ENCODE assay signal across 12 mouse cellular contexts in the genomic region with DNA sequence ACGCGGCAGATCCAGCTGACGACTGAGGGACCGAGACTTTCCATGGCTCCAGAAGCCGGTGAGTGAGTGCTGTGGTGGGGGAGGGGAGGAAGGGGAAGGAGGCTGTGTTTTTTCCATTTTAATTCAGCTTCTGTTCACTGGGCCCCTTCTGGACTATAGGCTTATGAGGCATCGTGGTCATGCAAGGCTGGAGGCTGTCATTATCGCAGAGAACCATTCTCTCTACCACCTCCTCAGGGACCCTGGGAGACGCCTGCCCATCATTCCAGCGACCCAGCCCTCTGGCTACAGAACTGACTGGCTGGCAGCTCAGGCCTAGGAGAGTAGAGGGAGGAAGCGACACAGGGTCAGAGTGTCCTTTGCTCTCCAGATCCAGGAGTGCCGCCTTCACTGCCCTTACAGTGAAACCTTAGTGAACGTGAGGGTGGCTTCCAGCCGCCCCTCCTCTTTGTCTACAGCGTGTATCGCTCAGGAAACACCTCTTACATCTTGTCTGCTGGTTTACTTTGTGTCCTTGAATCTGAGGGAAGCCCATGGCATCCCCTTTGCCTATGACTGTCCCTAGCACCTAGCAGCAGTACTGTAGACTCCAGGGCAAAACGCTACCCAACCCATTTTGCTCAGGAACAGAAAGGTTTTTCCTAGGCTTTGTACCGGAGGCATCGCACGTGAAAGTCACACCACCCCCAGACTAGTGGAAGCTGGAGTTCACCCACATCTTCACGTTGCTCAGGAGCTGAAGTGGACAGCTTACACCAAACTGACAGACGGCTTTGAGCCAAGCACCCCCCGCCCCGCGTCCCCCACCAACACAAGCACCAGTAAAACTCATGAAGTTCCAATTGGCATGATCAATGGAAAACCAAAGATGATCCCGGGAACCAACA. TPM values are rescaled to one million over a fixed set of nuclear protein-coding genes. Genes with fewer than 3 reads are reported as not detected.
DNase-seq lines count a peak whose midpoint lies in the region; ATAC-seq lines count a peak whose summit lies in the region.
"Had no signal": no experiment of that assay in that cellular context is flagged by ENCODE, and none has a peak within 500 bp of the region (broad histone marks: within the 10 kb centered on the region; RNA-seq: fewer than 3 reads in every experiment).

No protein-coding gene starts in this region.

- WGBS in heart, embryonic 11.5 days (ENCODE audit: insufficient replicate concordance): 2% methylated on average over 25 of the region's 25 CpGs
- 2% methylated on average over 25 of the region's 25 CpGs for WGBS in embryonic facial prominence, embryonic 11.5 days
- 2% methylated on average over 25 of the region's 25 CpGs for WGBS in hindbrain, embryonic 13.5 days
- WGBS in midbrain, embryonic 16.5 days: 4% methylated on average over 25 of the region's 25 CpGs

- no peak overlapping the region for H3K27ac ChIP-seq in heart, embryonic 11.5 days (ENCODE audit: low read depth, low read length)
- H3K27ac ChIP-seq in embryonic facial prominence, embryonic 11.5 days (replicated peaks; ENCODE audit: low read depth, low read length): no peak overlapping the region
- peak overlapping the region; percentile 96 for H3K27ac ChIP-seq in hindbrain, embryonic 13.5 days
- peak overlapping the region; percentile 64 for H3K27ac ChIP-seq in midbrain, embryonic 16.5 days (ENCODE audit: low read length)

- H3K27me3 ChIP-seq in heart, embryonic 11.5 days (ENCODE audit: control insufficient read depth, insufficient read depth, low read length): peaks cover 63% of the 10 kb centered on the region
- H3K27me3 ChIP-seq in embryonic facial prominence, embryonic 11.5 days (ENCODE audit: control insufficient read depth, insufficient read depth, low read length): peaks cover 35% of the 10 kb centered on the region
- H3K27me3 ChIP-seq in hindbrain, embryonic 13.5 days: no peaks in the 10 kb centered on the region
- no peaks in the 10 kb centered on the region for H3K27me3 ChIP-seq in midbrain, embryonic 16.5 days (ENCODE audit: control insufficient read depth, insufficient read depth, low read depth, low read length)

- 0 out of 2 replicates have a peak, but pooled peaks cover 2% of the 10 kb centered on the region for H3K9me3 ChIP-seq in heart, embryonic 11.5 days (replicated peaks; ENCODE audit: control insufficient read depth, low read length)
- no peaks in the 10 kb centered on the region for H3K9me3 ChIP-seq in embryonic facial prominence, embryonic 11.5 days (replicated peaks; ENCODE audit: control insufficient read depth, low read length)
- H3K9me3 ChIP-seq in hindbrain, embryonic 13.5 days: no peaks in the 10 kb centered on the region
- H3K9me3 ChIP-seq in midbrain, embryonic 16.5 days (replicated peaks; ENCODE audit: control insufficient read depth, low read length, poor library complexity, severe bottlenecking): no peaks in the 10 kb centered on the region

- no peak for DNase-seq in heart, adult 18-20 months
- DNase-seq in embryonic facial prominence, embryonic 11.5 days (ENCODE audit: low spot score): no peak
- DNase-seq in T-cell, adult 2 months (ENCODE audit: low spot score): no peak
- DNase-seq in spleen, postnatal 4 days (ENCODE audit: low spot score in 2 of 2): no peak
- DNase-seq in left cerebral cortex, adult 9 months (ENCODE audit: low spot score in 2 of 2): no peak
- DNase-seq: heart, postnatal 10 days had no signal

- no peak for ATAC-seq in heart, embryonic 11.5 days (replicated peaks; ENCODE audit: insufficient number of reproducible peaks, low FRiP score, low TSS enrichment)
- ATAC-seq in embryonic facial prominence, embryonic 11.5 days (replicated peaks; ENCODE audit: insufficient number of reproducible peaks, low FRiP score, low TSS enrichment, low read depth): peak; percentile 41
- peak; percentile 40 for ATAC-seq in hindbrain, embryonic 13.5 days (ENCODE audit: low FRiP score)
- peak; percentile 14; the same call in 1 of the 2 replicates for ATAC-seq in midbrain, embryonic 16.5 days

- H3K4me2 ChIP-seq in heart, embryonic 11.5 days: peak overlapping the region; percentile 11; the same call in 1 of the 2 replicates
- no peak overlapping the region for H3K4me2 ChIP-seq in embryonic facial prominence, embryonic 11.5 days (ENCODE audit: low read depth, low read length)
- peak overlapping the region; percentile 88 for H3K4me2 ChIP-seq in hindbrain, embryonic 13.5 days
- peak overlapping the region; percentile 96; the same call in 1 of the 2 replicates for H3K4me2 ChIP-seq in midbrain, embryonic 16.5 days (ENCODE audit: low read length)

- peaks cover 24% of the 10 kb centered on the region for H3K4me1 ChIP-seq in heart, embryonic 11.5 days (ENCODE audit: control insufficient read depth, insufficient read depth, low read length)
- H3K4me1 ChIP-seq in embryonic facial prominence, embryonic 11.5 days (ENCODE audit: control insufficient read depth, insufficient read depth, low read length): peaks cover 8% of the 10 kb centered on the region; the same call in 1 of the 2 replicates
- H3K4me1 ChIP-seq in hindbrain, embryonic 13.5 days (replicated peaks): peaks cover 58% of the 10 kb centered on the region
- peaks cover 34% of the 10 kb centered on the region for H3K4me1 ChIP-seq in midbrain, embryonic 16.5 days (ENCODE audit: control insufficient read depth, insufficient read depth, low read length)

- no peak overlapping the region for H3K4me3 ChIP-seq in heart, embryonic 11.5 days (ENCODE audit: low read depth, low read length)
- H3K4me3 ChIP-seq in embryonic facial prominence, embryonic 11.5 days (ENCODE audit: low read depth, low read length): no peak overlapping the region
- H3K4me3 ChIP-seq in hindbrain, embryonic 13.5 days: peak overlapping the region; percentile 47; the same call in 1 of the 2 replicates
- H3K4me3 ChIP-seq in midbrain, embryonic 16.5 days (ENCODE audit: low read depth, low read length): no peak overlapping the region; the same call in 1 of the 2 replicates
- H3K4me3 ChIP-seq: erythroblast, embryonic 14.5 days had no signal

- no peak overlapping the region for H3K9ac ChIP-seq in heart, embryonic 11.5 days (ENCODE audit: low read depth, low read length)
- H3K9ac ChIP-seq in embryonic facial prominence, embryonic 11.5 days (replicated peaks; ENCODE audit: low read length): no peak overlapping the region
- peak overlapping the region; percentile 82 for H3K9ac ChIP-seq in hindbrain, embryonic 13.5 days
- H3K9ac ChIP-seq in midbrain, embryonic 16.5 days (ENCODE audit: low read depth, low read length): 0 out of 2 replicates have a peak overlapping the region, but pooled peaks have one; percentile 7

- no peaks in the 10 kb centered on the region for H3K36me3 ChIP-seq in heart, embryonic 11.5 days (ENCODE audit: control insufficient read depth, insufficient read depth, low read length)
- H3K36me3 ChIP-seq in embryonic facial prominence, embryonic 11.5 days (replicated peaks; ENCODE audit: control insufficient read depth, insufficient read depth, low read depth, low read length): no peaks in the 10 kb centered on the region
- H3K36me3 ChIP-seq in hindbrain, embryonic 13.5 days: no peaks in the 10 kb centered on the region
- H3K36me3 ChIP-seq in midbrain, embryonic 16.5 days (ENCODE audit: control insufficient read depth, insufficient read depth, low read length): no peaks in the 10 kb centered on the region

RNA-seq across cellular contexts. Expression of a gene that starts 34.0 kb away (rescaled TPM):
- polyA plus RNA-seq in heart, embryonic 11.5 days (2014; fragmentation: Nextera tagmentation; extraction: Ambion mirVana): 0.06 and 0.11 TPM in 2 replicates
- total RNA-seq in heart, adult 18-20 months (2021): not detected
- polyA plus RNA-seq in embryonic facial prominence, embryonic 11.5 days (2014; fragmentation: Nextera tagmentation; extraction: Ambion mirVana): 1.9 and 2.6 TPM in 2 replicates
- 24.0 and 27.8 TPM in 2 replicates for polyA plus RNA-seq in hindbrain, embryonic 13.5 days (2015; fragmentation: Nextera tagmentation; extraction: Ambion mirVana)
- 5.8 and 7.7 TPM in 2 replicates for polyA plus RNA-seq in midbrain, embryonic 16.5 days (2015; fragmentation: Nextera tagmentation; extraction: Ambion mirVana)
- total RNA-seq: heart, postnatal 10 days; neutrophil, adult 5-6 weeks had no signal
- polyA plus RNA-seq: erythroblast, embryonic 14.5 days; lung, embryonic 16.5 days had no signal

RNA-seq across cellular contexts. Expression of a gene that starts 51.0 kb away (rescaled TPM):
- polyA plus RNA-seq in heart, embryonic 11.5 days (2014; fragmentation: Nextera tagmentation; extraction: Ambion mirVana): 0.80 and 0.86 TPM in 2 replicates
- total RNA-seq in heart, adult 18-20 months (2021): 1 to 10 TPM; 1.6 to 2.9 TPM
- polyA plus RNA-seq in embryonic facial prominence, embryonic 11.5 days (2014; fragmentation: Nextera tagmentation; extraction: Ambion mirVana): 0.36 and 0.72 TPM in 2 replicates
- polyA plus RNA-seq in hindbrain, embryonic 13.5 days (2015; fragmentation: Nextera tagmentation; extraction: Ambion mirVana): 0.55 and 1.2 TPM in 2 replicates
- polyA plus RNA-seq in midbrain, embryonic 16.5 days (2015; fragmentation: Nextera tagmentation; extraction: Ambion mirVana): 1.0 and 1.4 TPM in 2 replicates

RNA-seq across cellular contexts. Expression of a gene that starts 58.0 kb away (rescaled TPM):
- 8.1 and 8.8 TPM in 2 replicates for polyA plus RNA-seq in heart, embryonic 11.5 days (2014; fragmentation: Nextera tagmentation; extraction: Ambion mirVana)
- total RNA-seq in heart, adult 18-20 months (2021): 10 to 100 TPM; 18.8 to 20.3 TPM
- polyA plus RNA-seq in embryonic facial prominence, embryonic 11.5 days (2014; fragmentation: Nextera tagmentation; extraction: Ambion mirVana): 10.0 and 10.6 TPM in 2 replicates
- polyA plus RNA-seq in hindbrain, embryonic 13.5 days (2015; fragmentation: Nextera tagmentation; extraction: Ambion mirVana): 16.1 and 16.8 TPM in 2 replicates
- 21.8 and 25.4 TPM in 2 replicates for polyA plus RNA-seq in midbrain, embryonic 16.5 days (2015; fragmentation: Nextera tagmentation; extraction: Ambion mirVana)

Comparison
In these comparisons a context has a peak if more than half of its experiments do, and no peak if none do; other contexts are left out.
1. H3K27ac ChIP-seq: peak in hindbrain, embryonic 13.5 days (single experiment) and midbrain, embryonic 16.5 days (single experiment); none in heart, embryonic 11.5 days (single experiment) and embryonic facial prominence, embryonic 11.5 days (single experiment).
2. H3K9ac ChIP-seq: peak in hindbrain, embryonic 13.5 days (single experiment) and midbrain, embryonic 16.5 days (single experiment); none in heart, embryonic 11.5 days (single experiment) and embryonic facial prominence, embryonic 11.5 days (single experiment).